Mouse (Mus musculus): ENCODE data around the gene Itgb5. TPM values are rescaled to one million over a fixed set of nuclear protein-coding genes. Genes with fewer than 3 reads are reported as not detected.

The Itgb5 gene
- total RNA-seq, 2 experiments from 2014 or later: 26.0 to 26.4 TPM

DNA sequence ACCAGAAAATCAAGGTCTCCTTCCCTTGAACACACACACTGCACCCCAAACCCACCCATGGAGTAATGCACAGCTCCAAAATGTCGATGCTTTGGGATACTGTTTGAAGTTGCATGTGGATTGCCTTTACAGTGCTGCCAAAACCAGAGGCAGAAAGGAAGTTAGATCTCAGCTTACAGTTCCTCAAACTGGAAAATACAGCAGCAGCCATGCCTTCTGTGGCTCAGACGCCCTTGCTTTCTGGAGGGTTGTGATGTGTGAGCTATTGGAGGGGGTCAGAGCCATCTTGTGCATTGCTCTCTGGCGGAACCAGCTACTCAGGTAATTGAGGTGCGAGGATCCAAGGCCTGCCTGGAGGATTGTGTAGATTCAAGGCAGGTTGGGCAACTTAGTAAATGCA lies 107.4 kb downstream of the Itgb5 start:
- intact Hi-C loops (cut with DNase I): no loop called here
- no peak for DNase-seq

DNA sequence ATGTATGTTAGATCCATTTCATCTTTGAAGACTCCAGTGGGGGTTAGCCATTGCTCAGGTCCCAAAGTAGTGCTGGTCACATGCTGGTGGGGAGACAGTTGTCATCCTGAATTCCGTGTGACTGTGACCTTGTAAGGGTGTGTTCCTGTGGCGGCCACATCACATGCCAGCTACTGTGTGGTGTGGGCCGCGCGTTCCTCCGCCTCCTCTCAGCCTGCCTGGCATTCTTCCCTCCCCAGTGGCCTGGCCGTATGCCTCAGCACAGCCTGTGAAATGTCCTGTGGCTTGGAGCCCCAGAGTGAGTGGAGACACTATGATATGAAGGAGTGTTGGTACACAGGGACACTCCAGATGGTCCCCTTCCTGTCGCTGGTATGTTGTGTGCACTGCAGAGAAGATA lies 108.1 kb downstream of the Itgb5 start:
- intact Hi-C loops (cut with DNase I): no loop called here
- DNase-seq: peak; percentile 68

- intact Hi-C loops (cut with DNase I): no loop called here
These were observed 109.1 kb downstream of the Itgb5 start for GRCm38 (mm10) chr16:33938311-33939132.

DNA sequence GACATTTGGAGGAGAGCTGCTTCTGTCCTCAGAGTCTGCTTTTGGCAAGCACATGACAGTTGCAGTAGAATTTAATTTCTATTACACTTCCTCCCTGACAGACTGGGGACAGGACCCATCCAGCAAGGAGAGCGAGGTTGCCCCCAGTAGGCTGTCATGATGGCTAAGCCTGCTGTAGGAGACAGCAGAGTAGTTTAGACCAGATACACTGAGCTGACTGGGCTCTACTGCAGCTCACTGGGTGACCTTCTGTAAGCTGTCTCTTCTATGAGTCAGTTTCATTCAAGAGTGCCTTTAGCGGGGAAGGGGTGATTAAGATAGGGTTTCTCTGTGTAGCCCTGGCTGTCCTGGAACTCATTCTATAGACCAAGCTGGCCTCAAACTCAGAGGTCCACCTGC lies 109.7 kb downstream of the Itgb5 start:
- DNase-seq: no peak
- intact Hi-C loops (cut with DNase I): no loop called here

More at GRCm38 (mm10) chr16:33938311-33939132, 109.1 kb downstream of the Itgb5 start:
- DNase-seq: no peak

- intact Hi-C loops (cut with DNase I): no loop called here
- no peak for DNase-seq
These were observed 110.2 kb downstream of the Itgb5 start for GRCm38 (mm10) chr16:33939636-33940035.

DNA sequence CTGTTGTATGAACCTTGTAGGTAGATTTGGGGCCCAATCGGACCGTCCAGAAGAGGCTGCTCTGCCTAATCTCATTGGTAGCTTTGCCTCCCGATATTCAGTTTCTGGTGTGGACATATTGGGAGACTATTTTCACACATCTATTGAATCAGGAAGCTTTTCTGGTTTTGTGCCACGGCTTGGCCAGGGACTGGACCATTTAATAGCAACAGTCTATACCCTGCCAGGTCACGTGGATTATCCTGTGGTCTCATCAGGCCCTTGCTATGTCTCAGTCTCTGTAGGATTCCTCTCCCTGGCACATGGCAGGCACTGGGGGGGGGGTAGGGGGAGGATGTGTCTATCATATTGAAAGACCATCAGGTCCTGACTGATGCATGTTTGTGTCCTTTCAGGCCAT lies 110.6 kb downstream of the Itgb5 start:
- intact Hi-C loops (cut with DNase I): no loop called here
- DNase-seq: peak; percentile 65

DNA sequence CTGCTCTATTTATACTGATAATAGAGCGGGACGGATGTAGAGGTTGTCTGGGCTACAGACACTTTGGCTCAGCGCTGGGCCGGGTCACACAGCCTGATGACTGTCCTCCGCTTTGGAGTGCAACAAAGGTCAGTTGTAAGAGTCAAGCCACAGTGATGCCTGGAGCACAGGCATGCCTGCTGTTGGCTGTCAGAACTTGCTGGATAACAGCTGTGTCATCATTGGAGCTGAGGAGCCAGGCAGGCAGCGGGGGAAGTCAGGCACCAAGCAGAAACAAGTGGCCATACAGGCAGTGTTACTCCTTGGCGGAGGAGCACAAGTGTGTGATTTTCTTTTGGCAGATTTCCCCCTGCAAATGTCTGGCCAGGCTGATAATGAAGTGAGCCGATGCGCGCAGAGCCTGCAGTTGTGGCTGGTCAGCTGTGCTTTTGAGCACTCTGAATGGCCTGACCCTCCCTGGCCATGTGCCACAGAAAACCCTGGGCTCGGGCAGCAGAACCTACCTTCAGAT lies 111.9 kb downstream of the Itgb5 start:
- peak; percentile 71 for DNase-seq
- intact Hi-C loops (cut with DNase I): no loop called here

GRCm38 (mm10) chr16:33942341-33942740 lies 112.9 kb downstream of the Itgb5 start:
- peak; percentile 72 for DNase-seq
- intact Hi-C loops (cut with DNase I): no loop called here

DNA sequence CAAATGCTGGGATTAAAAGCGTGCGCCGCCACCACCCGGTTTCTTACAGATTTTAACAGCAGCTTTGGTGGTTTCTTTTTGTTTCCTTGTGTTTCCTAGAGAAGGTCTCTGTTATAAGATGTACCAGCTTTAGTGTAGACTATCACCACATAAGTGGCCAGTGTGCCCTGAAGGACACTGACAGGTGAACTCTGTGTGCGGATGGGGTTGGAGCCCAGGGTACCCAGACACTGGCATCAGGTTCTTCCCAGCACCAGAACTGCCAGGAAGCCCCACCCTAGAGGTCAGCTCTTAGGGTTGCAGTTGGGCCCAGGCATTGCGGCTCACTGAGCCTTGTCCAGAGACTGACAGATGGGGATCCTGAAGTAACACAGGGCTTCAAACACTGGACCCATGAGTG lies 113.9 kb downstream of the Itgb5 start:
- no peak for DNase-seq
- intact Hi-C loops (cut with DNase I): no loop called here

GRCm38 (mm10) chr16:33944126-33944525 lies 114.7 kb downstream of the Itgb5 start:
- DNase-seq: peak; percentile 67
- intact Hi-C loops (cut with DNase I): no loop called here

DNA sequence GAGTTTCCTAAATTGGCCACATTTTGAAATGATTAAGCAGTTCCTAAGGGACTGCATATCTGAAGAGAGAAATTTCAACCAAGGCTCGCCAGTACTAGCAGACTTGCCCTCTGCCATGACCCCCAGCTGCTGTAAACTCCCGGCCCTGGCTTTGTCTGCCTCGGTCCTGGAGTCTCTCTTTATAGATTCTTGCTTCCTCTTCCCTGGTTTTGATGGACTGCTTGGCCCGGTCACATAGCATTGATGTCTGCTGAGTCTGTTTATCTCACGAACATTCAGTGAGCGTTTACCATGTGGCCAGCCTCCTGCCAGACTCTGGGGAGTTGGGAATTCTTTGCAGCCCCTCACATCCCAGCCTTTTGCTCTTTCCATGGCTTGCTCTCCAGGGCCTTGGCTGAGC lies 115.3 kb downstream of the Itgb5 start:
- no peak for DNase-seq
- intact Hi-C loops (cut with DNase I): no loop called here

DNA sequence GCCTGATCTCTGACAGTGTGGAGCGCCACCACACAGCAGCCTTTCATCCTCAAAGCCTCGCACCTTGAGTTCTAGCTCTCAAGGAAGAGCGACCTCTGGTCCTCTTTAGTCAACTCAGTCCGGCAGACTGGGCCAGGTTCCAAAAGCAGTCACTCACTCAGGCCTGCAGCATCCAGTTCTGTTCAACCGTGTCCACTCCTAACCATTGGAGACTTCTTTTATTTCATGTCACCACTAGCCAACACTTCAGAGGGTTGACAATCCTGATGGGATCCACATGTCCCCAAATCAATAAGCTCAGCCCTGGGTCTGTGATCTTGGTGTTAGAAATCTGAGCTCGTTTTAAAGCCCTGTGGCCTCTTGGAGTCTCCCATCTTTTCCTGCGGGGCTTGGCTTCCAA lies 116.6 kb downstream of the Itgb5 start:
- no peak for DNase-seq
- intact Hi-C loops (cut with DNase I): no loop called here

- no peak for DNase-seq
- intact Hi-C loops (cut with DNase I): no loop called here
These were observed 118.5 kb downstream of the Itgb5 start for GRCm38 (mm10) chr16:33947664-33948571.

GRCm38 (mm10) chr16:33950386-33950785 lies 120.9 kb downstream of the Itgb5 start:
- no peak for DNase-seq
- intact Hi-C loops (cut with DNase I): loop anchor here (2.0 kb wide), 1 partner anchor 130 kb away; no protein-coding TSS in a partner anchor

DNA sequence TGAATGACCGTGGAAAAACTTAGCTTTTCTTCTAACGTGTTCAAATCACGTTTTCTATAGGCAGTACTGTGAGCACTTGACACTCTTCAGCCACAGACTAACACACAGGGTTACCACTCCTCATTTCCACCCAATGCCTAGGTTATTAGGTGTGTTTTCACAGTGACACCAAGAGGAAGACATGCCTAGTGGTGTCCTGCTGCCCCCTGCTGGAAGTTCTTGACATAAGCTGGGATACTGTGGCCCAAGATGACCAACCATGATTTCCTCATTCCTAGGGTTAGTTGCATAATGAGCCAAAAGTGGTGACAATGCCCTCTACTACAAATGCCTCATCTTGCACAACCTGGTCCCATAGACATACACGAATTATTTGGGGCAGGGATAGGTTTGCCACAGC lies 121.4 kb downstream of the Itgb5 start:
- peak; percentile 86 for DNase-seq
- intact Hi-C loops (cut with DNase I): loop anchor here (2.0 kb wide), 1 partner anchor 130 kb away; no protein-coding TSS in a partner anchor

- intact Hi-C loops (cut with DNase I): no loop called here
- no peak for DNase-seq
These were observed 123.5 kb downstream of the Itgb5 start for GRCm38 (mm10) chr16:33953008-33953407.

DNA sequence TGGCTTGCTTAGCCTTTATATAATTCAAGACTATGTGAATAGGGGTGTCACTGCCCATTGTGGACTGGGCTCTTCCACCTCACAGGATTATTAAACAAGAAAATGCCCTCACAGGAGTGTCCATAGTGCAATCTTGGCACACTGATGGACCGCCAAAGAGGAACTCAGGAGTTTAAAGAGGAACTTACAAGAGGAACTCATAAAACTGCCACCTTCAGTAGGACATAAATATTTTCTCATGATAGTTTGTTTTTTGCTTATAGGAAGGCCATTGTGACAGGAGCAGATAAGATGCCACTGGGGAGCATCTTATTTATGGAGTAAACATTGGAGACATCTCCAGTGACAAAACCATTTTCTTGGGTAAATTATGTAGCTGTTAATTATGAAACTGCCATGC lies 125.3 kb downstream of the Itgb5 start:
- intact Hi-C loops (cut with DNase I): no loop called here

GRCm38 (mm10) chr16:33963509-33963908 lies 134.0 kb downstream of the Itgb5 start:
- intact Hi-C loops (cut with DNase I): no loop called here

More for the DNA sequence above, 125.3 kb downstream of the Itgb5 start:
- DNase-seq: no peak

GRCm38 (mm10) chr16:33965878-33966537 lies 136.5 kb downstream of the Itgb5 start:
- DNase-seq: no peak
- intact Hi-C loops (cut with DNase I): no loop called here

More at GRCm38 (mm10) chr16:33963509-33963908, 134.0 kb downstream of the Itgb5 start:
- no peak for DNase-seq

GRCm38 (mm10) chr16:33966538-33967282 lies 137.2 kb downstream of the Itgb5 start, which contains the start of gene Umps:
Gene Umps (minus strand): TSS chr16:33967038.
- intact Hi-C loops (cut with DNase I): no loop called here
- DNase-seq: peak; percentile 91

Measured in left cerebral cortex, postnatal 4 days (tissue).